Mouse (Mus musculus): ENCODE measurements around the gene Exo5. TPM values are rescaled to one million over a fixed set of nuclear protein-coding genes. Genes with fewer than 3 reads are reported as not detected.

The Exo5 gene
- total and polyA plus RNA-seq, 2 experiments from 2014 or later, result 15.6 to 18.7 TPM

DNA sequence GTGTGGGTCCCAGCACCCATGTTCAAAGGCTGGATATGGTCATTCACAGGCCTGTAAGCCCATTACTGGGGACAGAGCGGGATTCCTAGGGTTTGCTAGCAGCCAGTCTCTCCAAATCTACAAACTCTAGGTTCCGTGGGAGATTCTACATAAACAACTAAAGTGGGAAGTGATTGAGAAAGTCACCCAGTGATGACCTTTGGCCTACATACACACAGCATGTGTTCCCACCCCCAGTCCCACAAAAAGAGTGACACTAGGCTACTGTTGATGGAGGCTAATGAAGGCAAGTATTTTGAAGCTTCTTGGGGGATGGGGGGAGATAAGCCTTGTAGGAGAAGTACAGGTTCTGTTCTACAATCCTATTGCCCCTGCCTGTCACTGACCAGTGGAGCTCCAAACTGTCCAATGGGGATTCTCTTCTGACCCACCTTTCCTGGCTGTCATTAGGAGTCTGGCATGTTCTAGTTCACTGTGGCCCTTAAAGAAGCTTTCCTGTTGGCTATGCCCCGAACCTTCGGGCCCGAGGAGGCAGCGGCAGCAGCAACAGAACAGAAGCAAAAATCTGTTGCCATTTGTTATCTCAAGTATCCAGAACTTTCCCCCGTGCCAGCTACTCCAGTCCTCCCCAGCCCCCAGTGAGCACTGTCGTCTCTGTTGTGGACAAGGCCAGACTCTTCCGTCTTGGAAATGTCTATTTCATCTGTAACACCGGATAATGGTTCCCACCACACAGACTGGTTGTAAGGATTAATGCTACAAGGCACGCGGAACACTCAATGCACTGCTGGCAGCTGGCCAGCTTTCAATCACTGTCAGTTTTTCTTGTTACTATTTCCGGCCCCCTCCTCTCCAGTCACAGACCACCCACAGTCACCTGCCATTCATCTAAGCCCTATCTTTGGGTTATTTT lies 39.4 kb downstream of the Exo5 start:
- 29% methylated on average over 13 of the region's 13 CpGs for WGBS
- peak; percentile 58 for DNase-seq
- no peak for ATAC-seq
- no peaks in the 10 kb centered on the region for H3K27me3 ChIP-seq (ENCODE audit: insufficient read depth, low read length)
- peaks cover 17% of the 10 kb centered on the region for H3K4me1 ChIP-seq (ENCODE audit: insufficient read depth)
- TF ChIP-seq CTCF (IDR thresholded peaks at IDR 0.05; ENCODE audit: low read depth), result no peak
- no peak overlapping the region for H3K27ac ChIP-seq (ENCODE audit: low read depth, low read length)
- H3K36me3 ChIP-seq (ENCODE audit: insufficient read depth), result no peaks in the 10 kb centered on the region
- H3K9ac ChIP-seq, result no peak overlapping the region
- no peak overlapping the region for H3K4me2 ChIP-seq (ENCODE audit: low read depth)
- no peak overlapping the region for H3K4me3 ChIP-seq (ENCODE audit: low read depth, low read length)
- no peaks in the 10 kb centered on the region for H3K9me3 ChIP-seq (ENCODE audit: low read length)

- H3K27ac ChIP-seq (ENCODE audit: low read depth, low read length), result peak overlapping the region; percentile 29; the same call in 1 of the 2 replicates
- WGBS, result 23% methylated on average over 5 of the region's 5 CpGs
- ATAC-seq, result peak; percentile 94
Measured at GRCm38 (mm10) chr4:120882002-120882625, 42.7 kb downstream of the Exo5 start.

DNA sequence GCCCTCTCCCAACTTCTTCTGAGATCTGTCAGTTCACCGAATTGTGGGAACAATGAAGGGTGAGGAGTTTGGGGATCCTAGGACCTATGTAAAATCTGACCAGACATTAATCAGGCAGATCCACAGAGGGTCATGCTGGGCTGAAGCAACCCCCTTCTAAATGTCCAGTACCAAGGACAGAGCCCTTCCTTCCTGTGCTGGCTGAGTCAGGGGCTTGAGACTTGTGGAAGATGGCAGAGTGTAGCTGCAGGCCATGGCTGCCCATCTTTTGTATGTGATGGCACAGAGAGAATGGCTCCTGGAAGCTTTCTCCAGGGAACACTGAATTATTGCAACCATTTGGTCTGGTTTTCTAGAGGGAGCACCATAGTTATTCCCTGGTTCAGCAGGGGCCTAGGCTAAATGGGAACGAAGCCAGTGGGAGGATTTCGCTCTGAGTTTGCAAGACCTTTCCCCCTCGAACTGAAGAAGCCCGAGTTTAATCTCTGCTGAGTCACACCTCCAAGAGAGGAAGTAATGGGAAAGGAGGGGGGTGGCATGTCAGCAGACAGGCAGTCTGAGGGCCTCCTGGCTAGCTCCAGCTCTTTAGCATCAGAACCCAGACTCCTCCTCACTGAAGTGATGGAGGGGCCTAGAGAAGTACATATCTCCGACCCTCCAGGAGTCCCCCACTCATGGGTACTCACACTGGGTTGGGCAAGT lies 43.9 kb downstream of the Exo5 start:
- Histone ChIP-seq H3K4me1 (ENCODE audit: insufficient read depth) (peaks cover 17% of the 10 kb centered on the region), H3K36me3 (ENCODE audit: insufficient read depth) (no peaks in the 10 kb centered on the region), H3K27me3 (ENCODE audit: insufficient read depth, low read length) (no peaks in the 10 kb centered on the region), H3K4me3 (ENCODE audit: low read depth, low read length) (no peak overlapping the region), H3K27ac (ENCODE audit: low read depth, low read length) (no peak overlapping the region), H3K9ac (no peak overlapping the region), H3K9me3 (ENCODE audit: low read length) (no peaks in the 10 kb centered on the region), H3K4me2 (ENCODE audit: low read depth) (no peak overlapping the region)
- WGBS, result 59% methylated on average over 6 of the region's 6 CpGs
- no peak for DNase-seq
- ATAC-seq, result no peak
- no peak for TF ChIP-seq CTCF (IDR thresholded peaks at IDR 0.05; ENCODE audit: low read depth)

More at GRCm38 (mm10) chr4:120882002-120882625, 42.7 kb downstream of the Exo5 start:
- Histone ChIP-seq H3K4me2 (ENCODE audit: low read depth) (no peak overlapping the region; the same call in 1 of the 2 replicates), H3K4me3 (ENCODE audit: low read depth, low read length) (no peak overlapping the region), H3K4me1 (ENCODE audit: insufficient read depth) (peaks cover 17% of the 10 kb centered on the region), H3K9ac (no peak overlapping the region), H3K36me3 (ENCODE audit: insufficient read depth) (no peaks in the 10 kb centered on the region), H3K9me3 (ENCODE audit: low read length) (no peaks in the 10 kb centered on the region), H3K27me3 (ENCODE audit: insufficient read depth, low read length) (no peaks in the 10 kb centered on the region)
- TF ChIP-seq CTCF (IDR thresholded peaks at IDR 0.05; ENCODE audit: low read depth), result no peak
- peak; percentile 79 for DNase-seq

DNA sequence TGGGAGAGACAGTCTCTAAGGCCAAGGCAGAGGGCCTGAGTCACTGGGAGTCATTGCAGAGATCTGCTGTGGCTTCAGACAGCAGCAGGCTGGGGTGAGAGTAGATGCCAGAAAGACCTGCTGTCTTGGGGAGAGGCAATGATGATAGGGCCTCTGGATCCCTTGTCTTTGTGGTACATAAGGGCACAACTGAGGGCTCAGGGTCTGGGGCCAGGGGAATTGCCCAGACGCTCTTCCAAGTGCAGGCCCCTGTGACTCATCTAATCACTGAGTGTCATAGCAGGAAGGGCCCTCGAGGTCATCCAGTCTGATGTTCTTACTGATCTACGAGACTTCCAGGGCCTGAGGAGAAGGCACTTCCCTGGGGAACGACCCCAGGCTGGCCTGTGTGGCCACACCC lies 45.4 kb downstream of the Exo5 start:
- Histone ChIP-seq H3K36me3 (ENCODE audit: insufficient read depth) (no peaks in the 10 kb centered on the region), H3K9me3 (ENCODE audit: low read length) (no peaks in the 10 kb centered on the region), H3K27ac (ENCODE audit: low read depth, low read length) (no peak overlapping the region), H3K4me3 (ENCODE audit: low read depth, low read length) (no peak overlapping the region), H3K4me1 (ENCODE audit: insufficient read depth) (peaks cover 13% of the 10 kb centered on the region), H3K27me3 (ENCODE audit: insufficient read depth, low read length) (no peaks in the 10 kb centered on the region), H3K9ac (no peak overlapping the region), H3K4me2 (ENCODE audit: low read depth) (no peak overlapping the region)
- 63% methylated on average over 4 of the region's 4 CpGs for WGBS
- no peak for TF ChIP-seq CTCF (IDR thresholded peaks at IDR 0.05; ENCODE audit: low read depth)
- ATAC-seq, result no peak
- no peak for DNase-seq

DNA sequence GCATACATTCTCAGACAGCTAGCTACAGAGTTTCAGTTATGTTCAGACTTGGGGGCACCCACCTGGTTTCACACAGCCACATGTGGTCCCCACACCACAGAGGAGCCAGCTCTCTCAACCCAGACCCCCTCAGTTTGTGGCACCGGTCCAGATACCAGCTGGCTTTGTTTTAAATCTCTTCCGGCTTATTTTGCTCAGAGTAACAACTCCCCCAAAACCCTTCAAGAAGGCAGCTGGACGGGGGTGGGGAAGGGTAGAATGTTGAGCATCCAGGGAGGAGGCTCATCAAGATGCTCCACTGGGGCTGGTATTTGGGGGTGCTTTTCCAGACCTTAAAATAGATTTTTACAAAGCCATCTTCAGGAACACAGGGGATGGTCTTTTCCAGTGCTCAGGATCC lies 46.1 kb downstream of the Exo5 start:
- Histone ChIP-seq H3K4me1 (ENCODE audit: insufficient read depth) (peaks cover 13% of the 10 kb centered on the region), H3K36me3 (ENCODE audit: insufficient read depth) (no peaks in the 10 kb centered on the region), H3K27me3 (ENCODE audit: insufficient read depth, low read length) (no peaks in the 10 kb centered on the region), H3K27ac (ENCODE audit: low read depth, low read length) (no peak overlapping the region), H3K9me3 (ENCODE audit: low read length) (no peaks in the 10 kb centered on the region), H3K9ac (no peak overlapping the region), H3K4me3 (ENCODE audit: low read depth, low read length) (no peak overlapping the region), H3K4me2 (ENCODE audit: low read depth) (no peak overlapping the region)
- ATAC-seq (no peak), DNase-seq (peak; percentile 35)
- no peak for TF ChIP-seq CTCF (IDR thresholded peaks at IDR 0.05; ENCODE audit: low read depth)
- WGBS, result 37% methylated on average over 3 of the region's 3 CpGs

DNA sequence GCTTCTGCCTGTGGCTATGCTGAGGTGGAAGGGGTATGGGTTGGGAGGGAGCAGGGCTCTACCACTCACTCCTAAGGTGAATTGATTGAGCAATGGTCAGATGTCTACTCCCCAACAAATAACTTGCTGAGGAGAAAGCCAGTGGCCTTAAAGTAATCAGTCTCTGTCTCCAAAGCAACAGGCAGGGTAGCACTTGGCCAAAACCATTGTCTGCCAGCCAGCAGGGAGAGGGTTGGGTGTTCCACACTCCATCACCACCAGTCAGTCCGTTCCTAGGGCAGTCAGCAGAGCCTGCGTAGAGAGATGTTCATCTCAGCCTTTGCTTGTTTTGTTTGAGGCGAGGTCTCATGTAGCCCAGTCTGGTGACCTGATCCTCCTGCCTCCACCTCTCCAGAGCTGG lies 48.9 kb downstream of the Exo5 start:
- no peak overlapping the region for H3K4me2 ChIP-seq (ENCODE audit: low read depth)
- no peaks in the 10 kb centered on the region; the same call in 1 of the 2 replicates for H3K4me1 ChIP-seq (ENCODE audit: insufficient read depth)
- DNase-seq (no peak), ATAC-seq (no peak; the same call in 1 of the 2 replicates)
- no peaks in the 10 kb centered on the region for H3K27me3 ChIP-seq (ENCODE audit: insufficient read depth, low read length)
- H3K9me3 ChIP-seq (ENCODE audit: low read length), result no peaks in the 10 kb centered on the region
- no peak overlapping the region for H3K9ac ChIP-seq
- H3K27ac ChIP-seq (ENCODE audit: low read depth, low read length), result no peak overlapping the region
- H3K36me3 ChIP-seq (ENCODE audit: insufficient read depth), result no peaks in the 10 kb centered on the region
- TF ChIP-seq CTCF (IDR thresholded peaks at IDR 0.05; ENCODE audit: low read depth), result no peak
- H3K4me3 ChIP-seq (ENCODE audit: low read depth, low read length), result no peak overlapping the region
- 52% methylated on average over 3 of the region's 3 CpGs for WGBS

Small RNAs within 50 kb of the gene (microRNA-seq; reads per million reads assigned to microRNA genes)
- 0 to 0.73 reads per million in 2 experiments for gene Mir7015

Other genes with a start within 250 kb of the Exo5 start
- 10.9 and 11.9 TPM in 2 replicates for gene Kcnq4, start 176.4 kb downstream of the Exo5 start, total RNA-seq (2014; rRNA removed)
- 7.1 and 7.5 TPM in 2 replicates for gene Kcnq4, start 176.4 kb downstream of the Exo5 start, polyA plus RNA-seq (2015; fragmentation: Nextera tagmentation; extraction: Ambion mirVana)
- 72.7 and 78.2 TPM in 2 replicates for gene Nfyc, start 93.4 kb downstream of the Exo5 start, total RNA-seq (2014; rRNA removed)
- gene Nfyc, start 93.4 kb downstream of the Exo5 start, polyA plus RNA-seq (2015; fragmentation: Nextera tagmentation; extraction: Ambion mirVana), result 74.6 and 81.4 TPM in 2 replicates
- 68.2 and 86.1 TPM in 2 replicates for gene Rims3, start 70.2 kb downstream of the Exo5 start, total RNA-seq (2014; rRNA removed)
- gene Rims3, start 70.2 kb downstream of the Exo5 start, polyA plus RNA-seq (2015; fragmentation: Nextera tagmentation; extraction: Ambion mirVana), result 14.7 and 21.7 TPM in 2 replicates
- gene Zfp69, start 26.7 kb upstream of the Exo5 start, total RNA-seq (2014; rRNA removed), result 2.6 and 3.1 TPM in 2 replicates
- gene Zfp69, start 26.7 kb upstream of the Exo5 start, polyA plus RNA-seq (2015; fragmentation: Nextera tagmentation; extraction: Ambion mirVana), result 2.5 and 4.5 TPM in 2 replicates
- 86.8 and 92.0 TPM in 2 replicates for gene Smap2, start 92.2 kb upstream of the Exo5 start, total RNA-seq (2014; rRNA removed)
- 41.3 and 49.7 TPM in 2 replicates for gene Smap2, start 92.2 kb upstream of the Exo5 start, polyA plus RNA-seq (2015; fragmentation: Nextera tagmentation; extraction: Ambion mirVana)
- gene Col9a2, start 114.4 kb upstream of the Exo5 start, total RNA-seq (2014; rRNA removed), result 28.1 and 29.8 TPM in 2 replicates
- 8.2 and 9.1 TPM in 2 replicates for gene Col9a2, start 114.4 kb upstream of the Exo5 start, polyA plus RNA-seq (2015; fragmentation: Nextera tagmentation; extraction: Ambion mirVana)
- gene Zmpste24, start 173.2 kb upstream of the Exo5 start, total RNA-seq (2014; rRNA removed), result 14.2 and 20.5 TPM in 2 replicates
- gene Zmpste24, start 173.2 kb upstream of the Exo5 start, polyA plus RNA-seq (2015; fragmentation: Nextera tagmentation; extraction: Ambion mirVana), result 13.0 and 16.1 TPM in 2 replicates
- not detected in 2 replicates for gene Tmco2, start 184.2 kb upstream of the Exo5 start, total RNA-seq (2014; rRNA removed)
- gene Tmco2, start 184.2 kb upstream of the Exo5 start, polyA plus RNA-seq (2015; fragmentation: Nextera tagmentation; extraction: Ambion mirVana), result not detected in 2 replicates

Measured in forebrain, postnatal 0 days (tissue).